Mouse (Mus musculus): Measurements from ENCODE around the gene Man1a2. TPM values are rescaled to one million over a fixed set of nuclear protein-coding genes. Genes with fewer than 3 reads are reported as not detected.

Gene Man1a2
- polyA plus RNA-seq, 1 experiment from 2014 or later = 62.8 TPM

- WGBS = 92% methylated on average over 2 of the region's 2 CpGs
- ATAC-seq (replicated peaks; ENCODE audit: low FRiP score) = no peak; the same call in 1 of the 2 replicates
Measured at GRCm38 (mm10) chr3:100604539-100604938, 80.8 kb downstream of the Man1a2 start.

GRCm38 (mm10) chr3:100599265-100599820 lies 86.0 kb downstream of the Man1a2 start:
- WGBS = 85% methylated on average over 2 of the region's 2 CpGs
- DNase-seq (ENCODE audit: low spot score) (no peak), ATAC-seq (replicated peaks; ENCODE audit: low FRiP score) (no peak)

More at GRCm38 (mm10) chr3:100604539-100604938, 80.8 kb downstream of the Man1a2 start:
- Histone ChIP-seq H3K4me1 (replicated peaks; ENCODE audit: control insufficient read depth, insufficient read depth, low read length) (no peaks in the 10 kb centered on the region), H3K4me2 (no peak overlapping the region), H3K27ac (ENCODE audit: low read depth, low read length) (no peak overlapping the region), H3K4me3 (ENCODE audit: low read depth, low read length) (no peak overlapping the region), H3K9ac (ENCODE audit: low read depth, low read length) (no peak overlapping the region), H3K9me3 (ENCODE audit: control insufficient read depth, low read length) (no peaks in the 10 kb centered on the region), H3K36me3 (ENCODE audit: control insufficient read depth, insufficient read depth, low read length) (no peaks in the 10 kb centered on the region; the same call in 1 of the 2 replicates), H3K27me3 (replicated peaks; ENCODE audit: control insufficient read depth, insufficient read depth, low read length) (no peaks in the 10 kb centered on the region)
- DNase-seq (ENCODE audit: low spot score) = no peak

GRCm38 (mm10) chr3:100591053-100591452 lies 94.2 kb downstream of the Man1a2 start:
- H3K9ac ChIP-seq (ENCODE audit: low read depth, low read length) = no peak overlapping the region
- H3K27ac ChIP-seq (ENCODE audit: low read depth, low read length) = no peak overlapping the region
- 94% methylated on average over 4 of the region's 4 CpGs for WGBS
- no peak for ATAC-seq (replicated peaks; ENCODE audit: low FRiP score)
- no peaks in the 10 kb centered on the region for H3K4me1 ChIP-seq (replicated peaks; ENCODE audit: control insufficient read depth, insufficient read depth, low read length)
- no peak for DNase-seq (ENCODE audit: low spot score)
- no peaks in the 10 kb centered on the region for H3K9me3 ChIP-seq (ENCODE audit: control insufficient read depth, low read length)
- H3K4me2 ChIP-seq = no peak overlapping the region
- H3K36me3 ChIP-seq (ENCODE audit: control insufficient read depth, insufficient read depth, low read length) = no peaks in the 10 kb centered on the region; the same call in 1 of the 2 replicates
- H3K27me3 ChIP-seq (replicated peaks; ENCODE audit: control insufficient read depth, insufficient read depth, low read length) = no peaks in the 10 kb centered on the region
- no peak overlapping the region for H3K4me3 ChIP-seq (ENCODE audit: low read depth, low read length)

More at GRCm38 (mm10) chr3:100599265-100599820, 86.0 kb downstream of the Man1a2 start:
- no peaks in the 10 kb centered on the region; the same call in 1 of the 2 replicates for H3K36me3 ChIP-seq (ENCODE audit: control insufficient read depth, insufficient read depth, low read length)
- H3K4me1 ChIP-seq (replicated peaks; ENCODE audit: control insufficient read depth, insufficient read depth, low read length) = no peaks in the 10 kb centered on the region
- no peak overlapping the region for H3K27ac ChIP-seq (ENCODE audit: low read depth, low read length)
- no peak overlapping the region for H3K4me2 ChIP-seq
- no peaks in the 10 kb centered on the region for H3K27me3 ChIP-seq (replicated peaks; ENCODE audit: control insufficient read depth, insufficient read depth, low read length)
- no peaks in the 10 kb centered on the region for H3K9me3 ChIP-seq (ENCODE audit: control insufficient read depth, low read length)
- H3K9ac ChIP-seq (ENCODE audit: low read depth, low read length) = no peak overlapping the region
- H3K4me3 ChIP-seq (ENCODE audit: low read depth, low read length) = no peak overlapping the region

- WGBS = 97% methylated on average over 1 of the region's 1 CpGs
- no peak for ATAC-seq (replicated peaks; ENCODE audit: low FRiP score)
Measured at GRCm38 (mm10) chr3:100582721-100583355, 102.5 kb downstream of the Man1a2 start.

GRCm38 (mm10) chr3:100572571-100573183 lies 112.6 kb downstream of the Man1a2 start:
- no peaks in the 10 kb centered on the region for H3K36me3 ChIP-seq (ENCODE audit: control insufficient read depth, insufficient read depth, low read length)
- H3K9me3 ChIP-seq (ENCODE audit: control insufficient read depth, low read length) = no peaks in the 10 kb centered on the region
- no peaks in the 10 kb centered on the region for H3K4me1 ChIP-seq (replicated peaks; ENCODE audit: control insufficient read depth, insufficient read depth, low read length)
- ATAC-seq (replicated peaks; ENCODE audit: low FRiP score) = no peak
- H3K9ac ChIP-seq (ENCODE audit: low read depth, low read length) = no peak overlapping the region
- H3K27me3 ChIP-seq (replicated peaks; ENCODE audit: control insufficient read depth, insufficient read depth, low read length) = no peaks in the 10 kb centered on the region
- H3K4me3 ChIP-seq (ENCODE audit: low read depth, low read length) = no peak overlapping the region
- no peak overlapping the region for H3K4me2 ChIP-seq
- DNase-seq (ENCODE audit: low spot score) = no peak
- no peak overlapping the region for H3K27ac ChIP-seq (ENCODE audit: low read depth, low read length)
- WGBS = 64% methylated on average over 3 of the region's 3 CpGs

More at GRCm38 (mm10) chr3:100582721-100583355, 102.5 kb downstream of the Man1a2 start:
- Histone ChIP-seq H3K9ac (ENCODE audit: low read depth, low read length) (no peak overlapping the region), H3K27ac (ENCODE audit: low read depth, low read length) (no peak overlapping the region), H3K4me1 (replicated peaks; ENCODE audit: control insufficient read depth, insufficient read depth, low read length) (no peaks in the 10 kb centered on the region), H3K36me3 (ENCODE audit: control insufficient read depth, insufficient read depth, low read length) (no peaks in the 10 kb centered on the region; the same call in 1 of the 2 replicates), H3K9me3 (ENCODE audit: control insufficient read depth, low read length) (no peaks in the 10 kb centered on the region), H3K27me3 (replicated peaks; ENCODE audit: control insufficient read depth, insufficient read depth, low read length) (no peaks in the 10 kb centered on the region), H3K4me3 (ENCODE audit: low read depth, low read length) (no peak overlapping the region), H3K4me2 (no peak overlapping the region)
- no peak for DNase-seq (ENCODE audit: low spot score)

GRCm38 (mm10) chr3:100568443-100569390 lies 116.6 kb downstream of the Man1a2 start:
- Histone ChIP-seq H3K4me1 (replicated peaks; ENCODE audit: control insufficient read depth, insufficient read depth, low read length) (no peaks in the 10 kb centered on the region), H3K9me3 (ENCODE audit: control insufficient read depth, low read length) (no peaks in the 10 kb centered on the region), H3K4me2 (no peak overlapping the region), H3K27ac (ENCODE audit: low read depth, low read length) (no peak overlapping the region), H3K36me3 (ENCODE audit: control insufficient read depth, insufficient read depth, low read length) (peaks cover 3% of the 10 kb centered on the region; the same call in 1 of the 2 replicates), H3K27me3 (replicated peaks; ENCODE audit: control insufficient read depth, insufficient read depth, low read length) (no peaks in the 10 kb centered on the region), H3K9ac (ENCODE audit: low read depth, low read length) (no peak overlapping the region), H3K4me3 (ENCODE audit: low read depth, low read length) (no peak overlapping the region)
- no peak for DNase-seq (ENCODE audit: low spot score)
- WGBS = 82% methylated on average over 13 of the region's 13 CpGs
- no peak for ATAC-seq (replicated peaks; ENCODE audit: low FRiP score)

- Histone ChIP-seq H3K4me1 (replicated peaks; ENCODE audit: control insufficient read depth, insufficient read depth, low read length) (no peaks in the 10 kb centered on the region), H3K27ac (ENCODE audit: low read depth, low read length) (no peak overlapping the region), H3K4me2 (no peak overlapping the region), H3K36me3 (ENCODE audit: control insufficient read depth, insufficient read depth, low read length) (peaks cover 3% of the 10 kb centered on the region; the same call in 1 of the 2 replicates), H3K9me3 (ENCODE audit: control insufficient read depth, low read length) (no peaks in the 10 kb centered on the region), H3K27me3 (replicated peaks; ENCODE audit: control insufficient read depth, insufficient read depth, low read length) (no peaks in the 10 kb centered on the region), H3K4me3 (ENCODE audit: low read depth, low read length) (no peak overlapping the region), H3K9ac (ENCODE audit: low read depth, low read length) (no peak overlapping the region)
- 71% methylated on average over 2 of the region's 2 CpGs for WGBS
- no peak for DNase-seq (ENCODE audit: low spot score)
- ATAC-seq (replicated peaks; ENCODE audit: low FRiP score) = no peak
Measured at GRCm38 (mm10) chr3:100563565-100563964, 121.7 kb downstream of the Man1a2 start.

- 89% methylated on average over 7 of the region's 7 CpGs for WGBS
- H3K4me2 ChIP-seq = no peak overlapping the region
- H3K27me3 ChIP-seq (replicated peaks; ENCODE audit: control insufficient read depth, insufficient read depth, low read length) = no peaks in the 10 kb centered on the region
- no peak overlapping the region for H3K9ac ChIP-seq (ENCODE audit: low read depth, low read length)
- H3K4me1 ChIP-seq (replicated peaks; ENCODE audit: control insufficient read depth, insufficient read depth, low read length) = no peaks in the 10 kb centered on the region
- DNase-seq (ENCODE audit: low spot score) = no peak
- peaks cover 2% of the 10 kb centered on the region; the same call in 1 of the 2 replicates for H3K36me3 ChIP-seq (ENCODE audit: control insufficient read depth, insufficient read depth, low read length)
- ATAC-seq (replicated peaks; ENCODE audit: low FRiP score) = no peak
- H3K4me3 ChIP-seq (ENCODE audit: low read depth, low read length) = no peak overlapping the region
- H3K9me3 ChIP-seq (ENCODE audit: control insufficient read depth, low read length) = no peaks in the 10 kb centered on the region
- H3K27ac ChIP-seq (ENCODE audit: low read depth, low read length) = no peak overlapping the region
Measured at GRCm38 (mm10) chr3:100562455-100562854, 122.8 kb downstream of the Man1a2 start.
